Mouse (Mus musculus) cerebellum, adult 11 months (tissue): ENCODE results near the gene Hmx1.

Experiments used
- DNase-seq: peaks from one replicate; pipeline ENCODE4 v3.0.0; 2022

Hmx1 gene

DNA sequence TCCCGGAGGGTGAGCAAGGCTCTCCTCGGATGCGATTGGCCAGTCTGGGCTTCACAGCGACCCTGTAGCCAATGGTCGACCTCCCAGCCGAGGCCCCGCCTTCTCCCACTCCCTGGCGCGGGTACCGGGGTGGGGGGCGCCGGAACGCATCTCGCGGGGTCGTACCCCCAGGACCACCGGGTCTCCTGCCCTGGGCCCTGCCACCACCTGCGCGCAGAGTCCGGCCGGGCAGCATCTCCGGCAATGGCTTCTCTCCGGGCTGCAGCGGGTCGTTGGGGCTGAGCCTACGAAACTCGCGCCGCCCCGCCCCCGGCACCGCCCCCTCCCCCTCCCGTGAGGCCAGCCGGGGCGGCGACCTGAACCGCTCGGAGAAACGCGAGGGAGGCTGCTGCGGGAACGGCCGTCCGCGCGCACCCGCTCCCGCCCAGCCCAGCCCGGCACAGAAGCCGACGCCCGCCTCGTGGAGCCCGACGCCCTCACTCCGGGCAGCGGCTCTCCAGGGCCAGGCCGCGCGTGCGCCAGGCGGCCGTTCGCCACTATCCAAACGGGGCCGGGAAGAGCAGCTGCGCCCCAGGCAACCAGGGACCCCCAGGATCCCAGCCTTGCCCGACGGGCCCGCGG is at the start of gene Hmx1:
TSS of gene Hmx1 (plus strand) at position 618 of the 621 bp plus-strand sequence.
- DNase-seq, result no peak

DNA sequence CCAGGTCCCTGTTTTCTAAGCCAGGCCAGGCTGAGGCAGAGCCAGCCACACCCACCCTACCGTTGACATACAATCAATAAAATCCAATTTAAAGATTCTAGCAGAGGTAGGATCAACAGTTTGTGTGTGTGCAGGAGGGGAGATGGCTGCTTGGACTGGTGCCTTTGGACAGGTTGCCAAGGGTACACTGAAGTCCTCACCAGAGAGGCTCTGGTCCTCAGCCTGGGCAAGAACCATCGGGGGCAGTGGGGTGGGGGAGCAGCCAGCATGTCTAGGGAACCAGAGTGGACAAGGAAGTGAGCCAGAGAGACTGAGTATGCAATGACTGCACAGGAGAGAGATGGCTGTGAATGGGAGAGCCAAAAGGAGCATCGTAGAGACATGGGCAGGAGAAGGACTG is 43.8 kb upstream of the Hmx1 start:
- no peak for DNase-seq

DNA sequence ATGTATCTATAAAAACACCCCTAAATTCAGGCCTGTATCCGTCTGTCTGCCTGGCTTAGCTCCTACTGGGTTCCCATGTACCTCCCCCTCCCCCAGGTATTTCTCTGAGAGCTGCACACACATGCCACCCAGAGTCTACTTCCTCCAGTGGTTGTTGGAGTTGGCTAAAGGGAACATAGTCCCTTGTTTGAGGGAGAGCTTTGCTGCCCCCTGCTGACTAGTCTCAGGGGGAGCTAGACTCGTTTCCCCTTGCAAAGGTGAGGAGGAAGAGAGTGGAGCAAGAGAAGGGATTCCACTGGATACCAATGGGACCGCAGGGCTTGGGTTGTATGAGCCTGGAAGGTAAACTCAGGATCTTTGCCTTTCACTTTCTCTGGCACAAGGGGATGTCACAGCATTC is 40.1 kb upstream of the Hmx1 start:
- peak; percentile 74 for DNase-seq

DNA sequence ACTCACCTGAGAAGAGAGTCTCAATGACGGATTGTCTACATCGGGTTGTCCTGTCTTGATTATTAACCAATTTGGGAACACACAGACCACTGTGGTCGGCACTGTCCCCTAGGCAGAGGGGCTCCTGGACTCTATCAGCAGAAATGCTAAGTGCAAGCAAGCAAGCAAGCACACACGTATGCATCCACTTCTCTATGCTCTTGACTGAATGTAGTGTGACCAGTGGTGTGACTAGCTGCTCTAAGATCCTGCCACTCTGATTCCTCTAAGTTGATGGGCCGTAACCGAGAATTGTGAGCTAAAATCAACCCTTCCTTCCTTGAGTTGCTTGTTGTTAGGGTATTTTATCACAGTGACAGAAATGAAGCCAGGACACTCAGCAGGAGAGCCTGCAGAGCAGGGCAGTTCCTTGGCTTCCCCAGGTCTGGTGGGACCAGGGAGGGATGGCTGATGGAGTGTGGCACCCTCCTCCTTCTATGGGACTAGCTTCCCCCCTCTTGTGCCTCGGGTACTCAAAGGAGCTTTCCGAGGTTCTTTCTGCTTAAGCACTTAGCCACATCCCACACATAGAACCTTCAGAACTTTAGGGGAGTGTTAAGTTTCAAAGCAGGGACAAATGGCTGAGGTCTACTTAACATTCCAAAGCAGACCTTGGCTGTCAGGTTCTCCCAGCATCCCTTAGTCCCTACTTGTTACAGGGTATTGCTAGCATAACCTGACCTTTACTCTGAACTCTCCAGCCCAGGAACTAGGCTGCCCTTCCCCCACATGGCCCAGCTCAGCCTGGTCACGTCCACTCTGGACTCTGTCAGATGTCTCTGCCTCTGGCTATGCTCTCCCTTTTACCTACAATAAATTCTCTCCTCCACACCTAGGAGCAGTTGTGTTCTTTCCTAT is 31.1 kb upstream of the Hmx1 start:
- no peak for DNase-seq

DNA sequence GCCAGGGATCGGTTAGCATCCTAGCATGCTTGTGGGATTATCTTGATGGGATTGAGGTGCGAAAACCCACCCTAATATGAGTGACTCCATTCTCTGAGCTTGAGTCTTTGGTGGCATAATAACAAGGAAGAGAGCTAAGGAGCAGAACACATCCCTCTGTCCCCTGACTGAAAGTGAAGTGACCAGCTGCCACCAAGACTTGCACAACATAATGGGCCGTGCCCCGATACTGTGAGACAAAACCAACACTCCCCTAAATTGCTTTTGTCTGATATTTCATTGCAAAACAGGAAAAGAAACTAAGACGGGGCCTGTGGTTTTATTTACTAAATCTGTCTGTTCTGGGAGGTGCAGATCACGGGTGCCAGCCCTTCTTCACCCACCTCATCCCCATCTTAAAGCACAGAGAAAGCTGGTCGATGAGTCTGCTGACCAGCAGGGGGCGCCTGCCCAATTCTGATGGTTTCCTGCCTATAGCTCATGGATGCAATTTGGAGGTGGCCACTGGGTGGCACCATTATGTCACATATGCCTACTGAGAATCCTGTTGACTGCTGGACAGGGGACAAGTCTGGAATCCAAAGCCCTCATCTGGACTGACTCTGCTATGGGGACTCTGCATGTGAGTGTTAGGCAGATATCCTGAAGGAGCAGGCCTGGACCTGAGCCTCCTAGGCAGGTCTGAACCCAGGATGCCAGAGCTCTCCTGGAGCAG is 27.2 kb upstream of the Hmx1 start:
- peak; percentile 89 for DNase-seq

DNA sequence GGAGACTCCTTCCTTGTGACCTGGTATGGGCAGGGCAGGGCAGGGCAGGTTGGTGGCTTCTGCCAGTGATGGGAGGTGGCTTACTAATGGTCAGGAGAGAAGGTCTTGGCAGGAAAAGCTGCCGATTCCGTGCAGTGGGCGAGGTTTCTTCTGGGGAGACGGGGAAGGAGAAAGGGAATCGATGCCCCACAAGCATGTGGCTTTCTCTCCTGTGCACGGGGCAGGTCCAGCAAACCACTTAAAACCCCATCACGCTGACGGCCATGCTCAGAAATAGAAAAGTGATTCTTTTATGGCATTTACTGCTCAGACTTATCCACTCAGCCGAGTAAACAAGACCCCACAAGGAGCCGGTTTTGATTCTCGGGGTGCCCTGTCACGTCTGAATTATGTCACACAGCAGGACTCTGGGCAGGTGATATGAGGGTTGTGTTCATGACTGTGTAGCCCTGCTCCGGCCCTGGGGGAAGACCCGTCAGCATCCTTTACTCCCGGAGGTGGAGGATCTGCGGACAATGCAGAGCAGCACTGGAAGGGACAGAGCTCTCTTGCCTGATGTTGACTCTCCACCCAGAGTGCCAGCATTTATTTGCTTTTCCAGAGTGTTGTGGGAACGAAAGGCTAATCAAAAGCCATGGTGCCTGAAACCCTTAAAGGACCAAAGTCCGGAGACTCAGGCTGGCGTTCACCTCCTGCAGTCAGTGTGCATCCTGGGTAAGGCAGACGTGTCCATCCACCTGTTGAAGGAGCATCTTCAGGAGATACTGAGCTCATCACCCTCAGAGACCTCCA is 22.5 kb upstream of the Hmx1 start:
- no peak for DNase-seq

DNA sequence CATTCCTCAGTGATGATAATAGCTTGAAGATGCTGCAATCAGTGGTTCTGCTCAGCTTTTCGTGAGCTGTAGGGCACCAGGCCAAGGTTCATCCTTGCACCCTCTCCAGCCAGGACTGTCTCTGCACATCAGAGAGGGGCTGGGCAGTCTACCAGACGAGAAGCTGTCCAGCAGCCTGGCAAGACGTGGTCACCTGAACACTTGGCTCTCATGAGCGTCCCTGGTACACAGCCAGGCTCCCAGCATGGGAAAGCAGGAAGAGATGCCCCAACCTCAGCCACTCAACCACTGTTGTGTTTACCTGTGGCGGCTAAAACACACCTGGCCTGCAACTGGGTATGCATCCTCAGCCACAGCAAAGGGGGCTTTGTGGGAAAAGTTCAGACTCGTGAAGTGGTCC is 20.0 kb upstream of the Hmx1 start:
- no peak for DNase-seq

DNA sequence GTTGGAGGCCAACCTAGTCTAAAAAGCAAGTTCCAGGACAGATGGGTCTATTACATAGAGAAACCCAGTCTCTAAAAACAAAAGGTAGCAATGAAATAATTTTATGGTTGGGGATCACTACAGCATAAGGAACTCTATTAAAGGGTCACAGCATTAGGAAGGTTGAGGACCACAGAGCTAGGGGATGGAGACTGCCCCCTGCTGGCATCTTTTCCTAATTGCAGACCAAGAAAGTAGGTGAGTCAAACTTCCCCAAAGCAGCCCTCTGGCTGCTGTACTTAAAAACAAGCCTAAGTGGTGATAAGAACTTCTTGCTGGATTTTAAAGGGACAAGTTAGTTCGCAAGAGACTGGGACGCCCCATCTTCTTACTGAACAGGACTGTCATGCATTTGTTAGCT is 9.8 kb upstream of the Hmx1 start:
- no peak for DNase-seq

DNA sequence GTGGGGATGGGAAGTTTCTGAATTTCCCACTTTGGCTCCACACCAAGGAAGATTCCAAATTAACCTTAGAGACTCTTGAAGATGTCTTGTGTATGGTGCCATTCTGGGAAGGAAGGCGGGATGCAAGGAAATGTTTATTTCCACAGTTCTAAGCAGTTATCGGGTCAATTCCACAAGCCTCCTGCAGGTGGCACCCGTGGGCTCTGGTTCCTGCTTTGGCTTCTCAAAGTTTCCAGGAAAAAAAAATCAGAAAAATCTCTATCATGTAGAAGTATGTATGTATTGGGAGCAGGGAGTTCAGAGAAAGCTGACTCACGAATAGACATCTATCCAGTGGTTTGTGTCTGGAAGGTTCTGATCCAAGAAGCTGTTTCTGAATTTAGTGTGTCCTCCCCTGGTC is 9.1 kb upstream of the Hmx1 start:
- no peak for DNase-seq

DNA sequence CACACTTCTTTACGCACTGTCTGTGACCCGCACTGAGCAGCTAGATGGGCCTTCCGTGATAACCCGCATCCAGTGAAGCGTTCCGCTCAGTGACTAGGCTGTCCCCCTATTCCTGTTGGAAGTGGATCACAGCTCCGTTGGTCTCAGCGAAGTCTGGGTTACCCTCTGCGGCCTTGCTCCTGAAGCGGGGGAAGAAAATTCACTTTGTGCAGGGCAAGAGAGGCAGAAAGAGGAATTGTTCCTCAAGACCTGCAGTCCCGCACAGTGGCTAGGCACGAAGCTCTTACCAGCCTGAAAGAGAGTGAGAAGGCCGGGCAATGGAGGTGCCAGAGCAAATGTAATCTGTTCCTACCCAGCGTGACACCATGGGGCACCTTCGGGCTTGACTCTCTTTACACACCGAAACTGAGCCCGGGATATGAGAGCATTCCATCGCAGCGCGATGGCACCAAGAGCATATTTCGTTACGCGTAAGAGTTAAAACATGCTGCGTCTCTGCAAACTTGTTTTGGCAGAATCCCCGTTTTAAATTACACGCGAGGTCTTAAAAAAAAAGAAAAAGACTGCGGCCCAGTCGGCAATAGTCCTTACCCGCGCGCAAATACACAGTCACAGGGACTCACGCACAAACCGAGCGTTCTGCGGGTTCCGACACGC is 946 bp upstream of the Hmx1 start:
- no peak for DNase-seq

DNA sequence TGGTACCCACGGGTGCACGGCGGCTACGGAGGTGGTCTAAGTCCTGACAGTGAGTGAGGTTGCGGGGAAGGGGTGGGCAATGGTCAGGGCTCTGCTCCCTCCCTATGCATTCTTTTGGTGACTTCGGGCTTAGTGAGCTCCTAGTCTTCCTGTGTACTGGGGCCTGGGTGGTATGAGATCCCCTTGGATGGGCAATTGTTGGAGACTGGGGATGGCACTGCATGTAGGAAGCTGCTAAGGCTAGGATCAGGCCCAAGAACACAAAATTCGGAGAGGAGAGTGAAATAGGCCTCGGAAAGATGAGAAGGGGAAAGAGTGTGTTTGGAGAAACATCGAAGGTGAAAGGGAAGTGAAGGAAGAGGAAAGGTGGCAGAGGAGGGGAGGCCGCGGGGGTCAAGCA is 533 bp downstream of the Hmx1 start:
- no peak for DNase-seq

DNA sequence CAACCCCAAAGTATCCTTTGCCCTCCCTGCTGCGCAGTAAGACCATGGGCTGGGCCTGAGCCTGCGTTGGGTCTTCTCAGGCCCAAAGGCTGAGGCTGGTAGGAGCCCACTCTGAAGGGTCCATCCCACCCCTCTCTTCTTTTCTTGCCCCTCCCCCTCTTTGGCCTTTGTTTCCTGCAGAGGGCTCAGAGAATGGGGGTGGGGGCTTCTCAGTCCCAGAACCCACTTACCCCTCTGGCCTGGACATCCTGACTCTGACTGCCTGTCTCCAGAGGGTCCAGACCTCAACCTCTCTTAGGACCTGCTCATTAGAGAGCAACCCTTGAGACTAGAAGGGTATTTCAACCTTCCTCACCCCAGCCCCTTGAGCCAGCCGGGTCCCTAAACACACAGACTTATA is 1.0 kb downstream of the Hmx1 start:
- no peak for DNase-seq

DNA sequence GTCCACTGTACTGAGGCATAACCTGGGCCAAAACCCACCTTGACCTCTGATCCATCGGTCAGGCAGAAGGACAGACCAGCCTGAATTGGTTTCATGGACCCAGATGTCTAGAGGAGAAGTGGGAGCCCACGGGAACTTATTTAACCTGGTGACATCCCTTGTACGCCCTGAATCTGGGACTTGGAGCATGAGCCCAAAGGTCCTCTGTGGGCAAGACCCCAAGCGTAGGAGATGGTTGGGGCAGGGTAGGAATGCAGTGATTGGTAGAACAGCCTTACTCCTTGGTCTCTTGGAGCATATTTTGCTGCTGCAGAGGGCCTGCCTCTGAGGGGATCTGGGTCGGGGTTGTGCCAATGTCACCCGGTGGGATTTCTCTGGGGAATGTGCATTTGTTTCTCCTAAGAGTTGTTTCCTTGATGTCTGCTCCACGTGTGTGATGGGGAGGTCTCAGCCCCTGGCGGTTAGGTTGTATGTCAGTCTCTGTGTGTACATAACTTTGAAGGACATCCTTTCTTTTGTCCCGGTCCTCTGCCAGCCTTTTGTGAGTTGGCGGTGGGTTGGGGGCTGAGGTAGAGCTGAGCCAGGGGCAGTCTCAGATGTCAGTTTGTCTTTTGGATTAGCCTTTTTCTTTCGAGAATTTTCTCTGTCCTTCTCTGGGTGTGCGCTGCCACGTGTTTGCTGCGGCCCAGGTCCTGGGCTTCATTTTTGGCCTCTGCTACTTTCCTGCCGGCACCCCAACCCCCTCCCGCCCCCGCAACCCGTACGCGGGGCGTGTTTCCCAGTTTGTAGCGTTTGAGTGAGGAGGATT is 2.1 kb downstream of the Hmx1 start:
- no peak for DNase-seq

DNA sequence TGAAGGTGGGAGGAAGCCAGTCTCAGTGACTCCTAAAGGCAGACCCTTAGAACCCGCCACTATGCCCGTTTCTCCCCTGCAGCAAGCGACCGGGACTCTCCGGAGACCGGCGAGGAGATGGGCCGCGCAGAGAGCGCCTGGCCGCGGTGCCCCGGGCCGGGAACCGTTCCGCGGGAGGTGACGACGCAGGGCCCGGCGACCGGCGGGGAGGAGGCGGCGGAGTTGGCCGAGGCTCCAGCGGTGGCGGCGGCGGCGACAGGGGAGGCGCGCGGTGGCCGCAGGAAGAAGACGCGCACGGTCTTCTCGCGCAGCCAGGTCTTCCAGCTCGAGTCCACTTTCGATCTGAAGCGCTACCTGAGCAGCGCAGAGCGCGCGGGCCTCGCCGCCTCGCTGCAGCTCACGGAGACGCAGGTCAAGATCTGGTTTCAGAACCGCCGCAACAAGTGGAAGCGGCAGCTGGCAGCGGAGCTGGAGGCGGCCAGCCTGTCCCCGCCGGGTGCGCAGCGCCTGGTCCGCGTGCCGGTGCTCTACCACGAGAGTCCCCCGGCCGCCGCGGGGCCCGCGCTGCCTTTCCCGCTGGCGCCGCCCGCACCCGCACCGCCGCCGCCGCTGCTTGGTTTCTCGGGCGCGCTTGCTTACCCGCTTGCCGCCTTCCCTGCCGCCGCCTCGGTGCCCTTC is 2.9 kb downstream of the Hmx1 start:
- no peak for DNase-seq

DNA sequence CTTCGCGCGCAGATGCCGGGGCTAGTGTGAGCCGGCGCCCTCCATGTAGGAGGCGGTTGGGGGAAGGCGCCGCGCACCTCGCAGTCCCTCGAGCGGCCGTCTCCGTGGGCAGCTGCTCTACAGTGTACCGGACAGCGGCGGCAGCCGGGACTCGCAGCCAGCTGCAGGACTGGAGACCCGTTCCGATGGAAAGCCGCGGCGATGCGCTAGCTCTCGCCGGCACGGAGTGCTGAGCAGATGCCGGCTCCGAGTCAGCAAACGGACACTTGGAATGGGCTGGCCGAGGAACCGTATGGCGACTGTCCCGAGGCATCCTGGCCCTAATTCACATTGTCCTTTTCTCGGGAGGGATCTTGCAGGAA is 3.4 kb downstream of the Hmx1 start:
- no peak for DNase-seq

DNA sequence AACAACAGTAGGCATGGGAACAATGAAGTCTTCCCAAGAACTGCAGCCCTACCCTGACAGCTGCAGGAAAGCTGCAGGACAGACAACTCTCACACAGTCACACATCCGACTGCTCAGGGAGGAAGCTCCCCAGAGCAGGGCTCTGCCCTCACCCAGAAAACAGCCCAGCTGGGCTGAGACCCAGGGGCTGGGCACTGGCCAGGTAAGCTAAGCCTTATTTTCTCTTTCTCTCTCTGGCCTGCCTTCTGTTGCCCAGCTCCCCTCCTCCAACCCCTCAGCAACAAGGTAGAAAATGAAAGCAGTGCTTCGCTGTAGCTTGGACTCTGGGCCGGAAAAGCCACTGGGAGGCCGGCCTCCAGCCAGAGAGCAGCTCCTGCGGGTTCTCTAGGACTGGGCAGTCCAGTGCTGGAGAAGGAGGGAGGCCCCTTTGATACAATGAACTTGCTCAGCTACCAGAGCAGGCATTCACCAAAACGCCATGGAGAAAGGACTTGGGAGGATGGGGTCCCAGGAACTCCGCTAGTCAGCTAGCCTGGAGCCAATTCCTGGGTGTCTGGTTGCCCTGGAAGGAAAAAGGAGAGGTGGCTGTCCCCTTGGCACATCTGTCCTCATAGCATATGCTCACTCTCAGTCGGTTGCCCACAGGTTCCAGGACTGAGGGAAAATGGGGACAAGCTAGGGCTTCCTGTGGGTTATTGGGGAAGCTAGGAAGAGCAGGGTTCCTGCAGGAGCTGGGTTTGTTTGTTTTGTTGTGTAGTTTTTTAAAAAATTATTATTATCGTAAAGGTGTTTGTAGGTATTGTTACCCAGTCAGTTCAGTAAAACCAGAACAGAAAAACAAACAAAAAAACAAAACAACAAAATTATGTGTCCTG is 6.9 kb downstream of the Hmx1 start:
- no peak for DNase-seq

DNA sequence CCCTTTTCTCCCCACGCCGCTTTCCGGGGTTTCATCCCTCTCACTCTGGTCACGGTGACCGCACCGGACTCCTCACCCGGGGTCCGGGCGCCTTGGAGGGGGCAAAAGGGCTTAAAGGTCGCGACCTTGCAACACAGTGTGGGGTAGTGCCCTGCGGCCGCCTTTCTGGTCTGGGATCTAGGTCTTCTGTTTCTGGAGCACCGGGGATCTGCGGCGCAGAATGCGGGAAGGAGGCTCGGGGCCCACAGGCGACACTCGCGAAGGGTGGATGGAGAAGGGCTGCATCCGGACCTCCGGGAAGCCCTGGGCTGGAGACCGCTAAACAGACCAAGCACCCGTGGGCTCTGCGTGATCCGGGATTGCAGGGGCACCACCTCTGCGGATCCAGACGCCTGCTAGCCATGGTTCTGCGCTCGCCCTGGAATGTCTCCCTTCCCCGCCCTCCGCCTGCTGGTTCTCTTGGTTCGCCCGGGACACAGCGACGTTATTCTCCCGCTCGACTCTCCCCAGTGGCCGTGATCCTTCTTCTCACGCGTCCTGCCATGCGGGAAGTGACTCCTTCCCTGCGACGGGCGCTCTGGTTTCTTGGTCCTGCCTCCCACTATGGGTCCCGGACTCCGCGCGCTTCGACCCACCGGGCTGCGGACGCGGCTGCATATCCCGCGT is 8.2 kb downstream of the Hmx1 start:
- no peak for DNase-seq

DNA sequence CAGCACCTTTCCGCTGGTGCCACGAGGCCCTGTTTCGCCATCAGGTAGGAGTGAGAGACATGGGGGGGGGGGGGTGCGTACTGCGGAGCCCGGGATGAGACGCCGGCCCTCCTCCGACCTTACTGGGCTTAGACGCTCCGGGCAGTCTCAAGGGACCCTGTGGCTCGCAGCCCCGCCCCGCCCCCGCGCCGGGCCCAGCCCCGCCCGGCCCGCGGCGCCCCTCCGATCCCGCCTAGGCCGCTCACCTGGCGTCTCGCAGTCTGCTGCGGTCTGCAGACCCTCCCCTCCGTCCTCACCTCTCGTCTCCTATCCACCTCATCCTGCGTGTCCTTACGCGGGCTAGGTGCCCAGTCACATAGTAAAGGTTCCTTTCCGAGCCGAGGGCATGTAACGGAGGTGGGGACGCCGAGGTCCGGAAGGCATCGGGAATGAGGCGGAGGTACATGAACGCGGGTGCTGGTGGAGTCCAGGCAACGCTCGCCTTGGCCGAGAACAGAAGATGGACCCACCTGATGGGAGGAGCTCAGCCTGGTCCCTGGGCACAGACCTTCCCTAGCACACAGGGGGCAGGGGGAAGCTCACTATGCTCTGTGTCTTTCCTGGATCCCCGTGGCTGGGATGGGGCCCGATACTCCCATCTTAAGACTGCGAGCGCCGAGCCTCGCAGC is 8.9 kb downstream of the Hmx1 start:
- DNase-seq, result no peak

DNA sequence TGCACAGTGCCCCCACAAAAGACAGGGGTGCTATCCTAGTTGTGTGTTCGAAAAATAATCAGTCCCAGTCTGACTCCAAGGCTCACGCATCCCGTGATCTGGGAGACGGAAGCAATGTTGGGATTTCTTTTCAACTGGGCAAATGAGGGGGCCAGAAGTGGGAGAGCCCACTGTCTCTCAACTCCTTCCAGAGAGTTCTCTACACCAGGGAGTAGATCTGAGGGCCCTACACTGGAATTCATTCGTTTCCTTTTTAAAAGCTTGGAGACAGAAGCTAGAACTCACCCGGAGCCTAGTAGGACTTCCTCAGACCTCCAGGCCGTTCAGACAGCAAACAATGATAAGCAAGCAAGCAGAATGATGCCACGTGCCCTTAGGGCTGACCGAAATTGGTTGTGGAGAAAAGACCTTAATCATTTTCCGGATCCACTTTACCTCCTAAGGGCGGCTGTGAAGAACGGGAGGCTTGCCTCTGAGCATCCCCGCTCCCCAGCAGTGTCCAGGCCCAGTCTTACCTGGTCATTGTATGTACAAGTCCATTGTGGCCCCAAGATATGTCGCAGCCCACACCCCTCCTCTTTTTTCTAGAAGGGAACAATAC is 9.5 kb downstream of the Hmx1 start:
- no peak for DNase-seq
